Mouse (Mus musculus) spleen, adult 2 months (tissue): ENCODE data around the gene Tsc22d3.
A peak's percentile ranks its signal among the peaks of the same experiment; 100 is the strongest.

Experiments used
- CTCF ChIP-seq: fragments of 200-500 bp; IDR thresholded peaks from 2 replicates; pipeline ENCODE4 v1.5.1; 2011; ENCODE audit warnings: mild to moderate bottlenecking, inconsistent platforms; ENCODE audit not compliant: insufficient read depth, insufficient read length, insufficient replicate concordance; ENCODE audit errors: extremely low read depth
- POLR2A ChIP-seq: fragments of 200-500 bp; IDR thresholded peaks from 2 replicates; pipeline ENCODE4 v1.6.1; 2011; ENCODE audit warnings: low read depth, low read length, inconsistent platforms

GRCm38 (mm10) chrX:140491884-140492571 lies 108.4 kb downstream of the Tsc22d3 start:
- TF ChIP-seq CTCF = peak; percentile 54; the same call in 1 of the 2 replicates
- no peak for TF ChIP-seq POLR2A
